Mouse (Mus musculus) testis, adult 10 weeks (tissue): ENCODE results near the gene Vmn1r87. TPM values are rescaled to one million over a fixed set of nuclear protein-coding genes. Genes with fewer than 3 reads are reported as not detected.

Experiments
- polyA plus RNA-seq: library from polyadenylated mRNA; stranded (reverse); fragments of 350-450 nt; fragmentation: Illumina TruSeq; extraction: RNeasy Lipid Tissue Mini Kit (QIAGEN cat#74804); gene quantifications from one replicate; pipeline ENCODE4 v1.2.3, GENCODE M21; 2014; ENCODE audit warnings: low read depth, low replicate concordance

The Vmn1r87 gene
- polyA plus RNA-seq, result not detected

GRCm38 (mm10) chr7:13140057-13140456 lies at the start of gene Vmn1r87:
Gene Vmn1r87, minus strand, starts transcription at chr7:13140157.

DNA sequence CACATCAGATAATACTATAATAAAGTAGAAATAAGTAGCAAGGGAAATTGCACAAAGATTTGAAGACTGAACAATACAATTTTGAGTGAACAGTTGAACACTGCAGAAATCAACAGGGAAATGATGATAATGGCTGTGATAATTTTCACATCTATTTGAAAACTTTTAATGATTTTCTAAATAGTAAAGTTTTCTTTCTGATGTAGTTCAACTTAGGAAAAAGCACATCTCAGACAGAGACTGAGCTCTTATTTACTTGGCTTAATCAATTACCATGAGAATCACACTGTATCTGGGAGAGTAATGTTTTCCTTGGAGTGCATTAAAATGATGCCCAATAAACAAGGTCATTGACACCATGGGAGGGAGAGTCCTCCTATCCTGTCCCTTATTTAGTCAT lies 19.3 kb upstream of the Vmn1r87 start, which contains the start of gene Vmn1r88:
Vmn1r88 (plus strand) TSS at position 301 of the 400 bp plus-strand sequence.

GRCm38 (mm10) chr7:13119817-13120216 lies 20.1 kb downstream of the Vmn1r87 start, which contains the start of gene Vmn1r86:
Gene Vmn1r86, minus strand, starts transcription at chr7:13119917.

DNA sequence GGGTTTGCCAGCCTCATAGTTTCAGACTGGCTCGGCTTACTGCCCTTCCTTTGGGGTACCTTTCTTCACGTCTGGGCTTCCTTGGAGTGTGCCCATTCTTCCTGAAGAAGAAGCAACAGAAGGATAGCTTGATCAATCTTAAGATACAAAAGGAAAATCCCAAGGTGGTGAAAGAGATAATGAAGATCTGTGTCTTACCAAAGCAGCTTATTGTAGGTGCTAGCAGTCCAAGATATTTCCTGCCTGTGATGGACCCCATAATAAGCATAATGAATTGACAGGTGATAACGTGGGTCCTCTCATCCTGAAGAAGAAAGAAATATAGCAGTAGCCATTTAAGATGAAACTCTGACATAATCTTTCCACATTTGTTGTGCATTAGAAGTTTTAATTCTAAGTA lies 44.9 kb downstream of the Vmn1r87 start, which contains the start of gene Vmn1r85:
Vmn1r85 (minus strand) TSS at position 101 of the 400 bp plus-strand sequence.

Other genes starting within 250 kb of the Vmn1r87 start
- 13.5 TPM for gene Zscan22, start 242.3 kb downstream of the Vmn1r87 start, polyA plus RNA-seq
- 10.1 TPM for gene Rps5, start 217.9 kb downstream of the Vmn1r87 start, polyA plus RNA-seq
- 0.15 TPM for gene Rnf225, start 212.7 kb downstream of the Vmn1r87 start, polyA plus RNA-seq
- gene Zfp324, start 174.3 kb downstream of the Vmn1r87 start, polyA plus RNA-seq, result 0.43 TPM
- gene Zfp446, start 162.3 kb downstream of the Vmn1r87 start, polyA plus RNA-seq, result 5.4 TPM
- gene Slc27a5, start 142.0 kb downstream of the Vmn1r87 start, polyA plus RNA-seq, result not detected
- 84.5 TPM for gene Trim28, start 141.0 kb downstream of the Vmn1r87 start, polyA plus RNA-seq
- 0.31 TPM for gene Zbtb45, start 130.1 kb downstream of the Vmn1r87 start, polyA plus RNA-seq
- 93.6 TPM for gene Chmp2a, start 105.3 kb downstream of the Vmn1r87 start, polyA plus RNA-seq
- 123 TPM for gene Ube2m, start 101.9 kb downstream of the Vmn1r87 start, polyA plus RNA-seq
- gene Mzf1, start 85.4 kb downstream of the Vmn1r87 start, polyA plus RNA-seq, result 2.5 TPM
- not detected for gene Vmn1r85, start 45.0 kb downstream of the Vmn1r87 start, polyA plus RNA-seq
- gene Vmn1r86, start 20.2 kb downstream of the Vmn1r87 start, polyA plus RNA-seq, result not detected
- 0.20 TPM for gene Vmn1r88, start 19.4 kb upstream of the Vmn1r87 start, polyA plus RNA-seq
- not detected for gene Vmn1r89, start 72.9 kb upstream of the Vmn1r87 start, polyA plus RNA-seq
- 15.7 TPM for gene Lig1, start 137.1 kb upstream of the Vmn1r87 start, polyA plus RNA-seq
- 3.7 TPM for gene Zswim9, start 138.6 kb upstream of the Vmn1r87 start, polyA plus RNA-seq
- gene Pla2g4c, start 184.5 kb upstream of the Vmn1r87 start, polyA plus RNA-seq, result 0.56 TPM